Mouse (Mus musculus): ENCODE measurements around the gene Lce3a. TPM values are rescaled to one million over a fixed set of nuclear protein-coding genes. Genes with fewer than 3 reads are reported as not detected.

Gene Lce3a
- polyA plus RNA-seq (2012; ENCODE audit: insufficient read depth, insufficient read length, missing spikeins) = not detected in 2 replicates

DNA sequence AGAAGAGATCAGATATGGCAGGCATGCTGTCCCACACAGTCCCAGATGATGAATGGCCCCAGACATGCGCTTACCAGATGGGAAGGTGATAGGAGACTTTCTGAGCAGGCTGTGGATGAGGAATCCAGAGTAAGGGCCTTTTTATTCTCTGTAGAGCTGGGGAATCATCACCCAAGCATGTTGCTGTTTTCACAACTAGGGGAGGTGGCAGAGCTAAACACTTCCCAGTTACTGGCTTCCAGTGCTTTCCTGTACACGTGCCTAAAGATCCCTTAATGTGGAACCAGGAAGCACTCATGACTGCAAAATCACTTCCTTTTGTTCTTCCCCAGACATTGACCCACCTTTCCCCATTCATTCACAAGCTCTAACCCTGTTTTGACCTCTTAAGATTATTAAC, at the start of gene Lce3a:
TSS of gene Lce3a (minus strand) at position 101 of the 400 bp plus-strand sequence.
- Histone ChIP-seq H3K4me3 (ENCODE audit: insufficient read depth, low read depth, low read length) (no peak within 1 kb of the TSS), H3K4me1 (ENCODE audit: control insufficient read depth, insufficient read depth, insufficient read length, low read length) (no peaks in the 10 kb centered on the region), H3K27ac (replicated peaks; ENCODE audit: low read depth, low read length) (no peak within 1 kb of the TSS)

DNA sequence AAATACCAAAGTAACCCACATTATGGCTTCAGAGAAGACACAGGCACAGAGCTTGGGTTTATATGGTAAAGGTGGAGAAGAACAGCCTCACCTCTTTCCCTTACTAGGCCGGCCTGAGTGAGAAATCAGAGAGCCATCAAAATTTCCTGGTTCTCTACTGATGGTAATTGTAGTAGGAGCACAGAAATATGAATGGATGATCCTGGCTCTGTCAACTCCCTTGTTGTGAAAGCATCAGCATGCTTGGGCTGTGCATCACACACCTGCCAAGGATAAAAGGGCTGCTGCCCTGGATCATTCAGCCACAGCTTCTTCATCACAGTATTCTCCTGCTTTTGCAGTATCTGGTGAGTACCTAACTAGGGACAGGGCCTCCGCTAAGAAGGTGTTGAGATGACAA, 40.7 kb upstream of the Lce3a start, which contains the start of gene Lce3e:
TSS of gene Lce3e (plus strand) at position 301 of the 400 bp plus-strand sequence.
- Histone ChIP-seq H3K4me1 (ENCODE audit: control insufficient read depth, insufficient read depth, insufficient read length, low read length) (no peaks in the 10 kb centered on the region), H3K4me3 (ENCODE audit: insufficient read depth, low read depth, low read length) (no peak within 1 kb of the TSS), H3K27ac (replicated peaks; ENCODE audit: low read depth, low read length) (no peak within 1 kb of the TSS)

DNA sequence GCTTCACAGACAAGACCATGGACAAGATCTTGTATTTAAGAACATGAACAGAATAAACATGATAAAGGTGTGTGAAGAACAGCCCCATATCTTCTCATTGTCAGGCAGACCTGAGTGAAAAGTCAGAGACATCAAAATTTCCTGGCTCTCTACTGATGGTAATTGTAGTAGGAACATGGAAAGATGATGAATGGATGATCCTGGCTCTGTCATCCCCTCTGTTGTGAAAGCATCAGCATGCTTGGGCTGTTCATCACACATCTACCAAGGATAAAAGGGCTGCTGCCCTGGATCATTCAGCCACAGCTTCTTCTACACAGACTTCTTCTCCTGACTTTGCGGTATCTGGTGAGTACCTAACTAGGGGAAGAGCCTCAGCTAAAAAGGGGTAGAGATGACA, 31.1 kb upstream of the Lce3a start, which contains the start of gene Lce3d:
TSS of gene Lce3d (plus strand) at position 301 of the 400 bp plus-strand sequence.
- no peak within 1 kb of the TSS for H3K27ac ChIP-seq (replicated peaks; ENCODE audit: low read depth, low read length)
- H3K4me1 ChIP-seq (ENCODE audit: control insufficient read depth, insufficient read depth, insufficient read length, low read length) = no peaks in the 10 kb centered on the region

DNA sequence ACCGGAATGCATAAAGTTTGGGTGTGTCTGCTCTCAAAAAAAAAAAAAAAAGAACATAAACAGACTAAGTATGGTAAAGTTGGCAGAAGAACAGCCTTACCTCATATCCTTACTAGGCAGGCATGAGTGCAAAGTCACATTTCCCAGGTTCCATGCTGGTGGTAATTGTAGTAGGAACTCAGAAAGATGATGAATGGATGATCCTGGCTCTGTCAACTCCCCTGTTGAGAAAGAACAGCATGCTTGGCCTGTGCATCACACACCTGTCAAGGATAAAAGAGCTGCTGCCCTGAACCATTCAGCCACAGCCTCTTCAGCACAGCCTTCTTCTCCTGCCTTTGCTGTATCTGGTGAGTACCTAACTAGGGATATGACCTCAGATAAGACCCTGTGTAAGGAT, 18.2 kb upstream of the Lce3a start, which contains the start of gene Lce3c:
TSS of gene Lce3c (plus strand) at position 301 of the 400 bp plus-strand sequence.
- H3K27ac ChIP-seq (replicated peaks; ENCODE audit: low read depth, low read length) = no peak within 1 kb of the TSS
- no peak within 1 kb of the TSS for H3K4me3 ChIP-seq (ENCODE audit: insufficient read depth, low read depth, low read length)
- H3K4me1 ChIP-seq (ENCODE audit: control insufficient read depth, insufficient read depth, insufficient read length, low read length) = no peaks in the 10 kb centered on the region

More for the DNA sequence above, 31.1 kb upstream of the Lce3a start, which contains the start of gene Lce3d:
- no peak within 1 kb of the TSS for H3K4me3 ChIP-seq (ENCODE audit: insufficient read depth, low read depth, low read length)

DNA sequence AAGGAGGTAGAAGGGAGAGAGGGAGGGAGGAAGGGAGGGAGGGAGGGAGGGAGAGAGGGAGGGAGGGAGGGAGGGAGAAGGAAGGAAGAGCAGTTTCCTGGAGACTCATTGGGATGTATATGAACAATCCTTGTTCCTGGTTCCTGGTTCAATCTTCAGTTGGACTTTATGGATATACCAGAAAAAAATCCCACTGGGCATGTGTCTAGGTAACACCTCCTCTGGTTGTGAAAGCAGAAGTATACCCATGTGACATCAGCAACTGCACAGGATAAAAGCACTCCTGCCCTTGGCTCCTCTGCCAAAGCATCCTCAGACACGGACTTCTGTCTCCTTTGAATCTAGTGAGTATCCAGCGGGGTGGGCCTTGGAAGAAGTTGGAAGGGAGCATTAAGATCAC, 6.6 kb upstream of the Lce3a start, which contains the start of gene Lce3b:
TSS of gene Lce3b (plus strand) at position 301 of the 400 bp plus-strand sequence.
- Histone ChIP-seq H3K27ac (replicated peaks; ENCODE audit: low read depth, low read length) (no peak within 1 kb of the TSS), H3K4me1 (ENCODE audit: control insufficient read depth, insufficient read depth, insufficient read length, low read length) (no peaks in the 10 kb centered on the region), H3K4me3 (ENCODE audit: insufficient read depth, low read depth, low read length) (no peak within 1 kb of the TSS)

DNA sequence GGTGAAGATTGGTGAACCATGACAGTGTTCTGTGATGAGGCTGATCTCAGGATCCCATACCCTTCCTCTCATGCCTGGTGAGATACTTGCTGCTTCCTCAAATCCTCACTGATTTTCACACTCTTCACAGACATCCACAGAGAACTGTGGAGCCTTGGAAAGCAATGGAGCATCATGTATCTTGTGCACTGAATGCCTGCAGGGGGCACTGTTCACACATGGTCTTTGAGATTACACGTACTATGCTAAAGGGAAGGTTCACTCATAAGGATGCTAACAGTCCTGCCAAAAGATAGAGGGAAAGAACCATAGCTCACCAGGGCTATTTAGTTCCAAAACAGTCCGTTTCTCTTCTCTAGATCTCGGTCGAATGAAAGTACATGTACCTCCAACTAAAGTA, 5.7 kb downstream of the Lce3a start:
- Histone ChIP-seq H3K27ac (replicated peaks; ENCODE audit: low read depth, low read length) (no peak overlapping the region), H3K4me1 (ENCODE audit: control insufficient read depth, insufficient read depth, insufficient read length, low read length) (no peaks in the 10 kb centered on the region)

DNA sequence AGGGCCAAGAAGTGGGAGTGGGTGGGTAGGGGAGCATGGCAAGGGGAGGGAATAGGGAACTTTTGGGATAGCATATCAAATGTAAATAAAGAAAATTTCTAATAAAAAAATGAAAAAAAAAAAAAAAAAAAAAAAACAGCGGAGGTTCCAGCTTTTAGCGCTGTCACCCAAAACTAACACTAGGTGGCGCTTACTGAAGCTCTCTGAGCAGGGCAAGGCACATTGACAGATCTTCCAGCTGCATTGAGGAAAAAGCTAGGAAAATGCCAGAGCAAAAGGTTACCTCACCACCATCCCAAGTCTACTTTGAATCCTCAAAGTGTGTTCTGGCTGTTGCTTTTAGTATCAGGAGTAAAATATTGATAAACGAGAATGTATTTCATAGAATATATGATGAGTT, 18.5 kb downstream of the Lce3a start:
- Histone ChIP-seq H3K27ac (replicated peaks; ENCODE audit: low read depth, low read length) (no peak overlapping the region), H3K4me1 (ENCODE audit: control insufficient read depth, insufficient read depth, insufficient read length, low read length) (no peaks in the 10 kb centered on the region), H3K4me3 (ENCODE audit: insufficient read depth, low read depth, low read length) (no peak overlapping the region)

More for the DNA sequence above, 5.7 kb downstream of the Lce3a start:
- no peak overlapping the region for H3K4me3 ChIP-seq (ENCODE audit: insufficient read depth, low read depth, low read length)

DNA sequence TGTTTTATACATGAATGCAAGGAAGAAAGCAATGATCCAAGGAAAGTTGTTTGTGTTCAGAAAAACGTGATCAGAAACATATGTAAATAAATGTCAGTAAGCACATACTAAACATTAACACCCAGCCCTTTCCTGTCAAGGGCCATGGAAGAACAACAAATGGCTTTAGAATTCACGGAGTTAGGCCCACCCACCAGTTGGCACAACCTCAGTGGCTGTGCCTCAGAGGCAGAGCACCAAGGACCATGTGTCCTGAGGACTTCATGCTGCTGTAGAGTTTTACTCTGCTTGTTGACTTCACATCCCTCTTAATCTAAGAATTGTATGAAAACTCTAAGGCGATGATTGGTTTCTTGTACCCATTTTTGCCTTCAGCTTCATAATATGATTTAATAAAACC, 20.8 kb downstream of the Lce3a start:
- Histone ChIP-seq H3K4me1 (ENCODE audit: control insufficient read depth, insufficient read depth, insufficient read length, low read length) (no peaks in the 10 kb centered on the region), H3K4me3 (ENCODE audit: insufficient read depth, low read depth, low read length) (no peak overlapping the region), H3K27ac (replicated peaks; ENCODE audit: low read depth, low read length) (no peak overlapping the region)

DNA sequence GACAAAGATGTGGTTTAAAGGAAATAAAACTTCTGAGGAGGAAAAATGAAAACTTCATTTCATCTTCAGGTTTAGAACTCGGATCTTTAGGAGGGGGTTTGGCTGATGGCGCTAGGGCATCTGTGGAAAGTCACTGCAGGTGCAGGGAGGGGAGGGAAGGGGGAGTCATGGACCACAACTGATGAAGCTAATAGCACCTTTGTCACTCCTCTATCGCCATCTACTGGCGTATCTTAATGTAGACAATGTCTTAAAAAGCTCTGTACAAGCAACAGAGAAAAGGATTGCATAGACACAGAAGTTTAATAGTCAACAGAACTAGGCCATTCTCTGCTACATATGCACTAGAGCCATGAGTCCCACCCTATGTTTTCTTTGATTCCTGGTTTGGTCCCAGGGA, 22.4 kb downstream of the Lce3a start:
- Histone ChIP-seq H3K27ac (replicated peaks; ENCODE audit: low read depth, low read length) (no peak overlapping the region), H3K4me3 (ENCODE audit: insufficient read depth, low read depth, low read length) (no peak overlapping the region)

DNA sequence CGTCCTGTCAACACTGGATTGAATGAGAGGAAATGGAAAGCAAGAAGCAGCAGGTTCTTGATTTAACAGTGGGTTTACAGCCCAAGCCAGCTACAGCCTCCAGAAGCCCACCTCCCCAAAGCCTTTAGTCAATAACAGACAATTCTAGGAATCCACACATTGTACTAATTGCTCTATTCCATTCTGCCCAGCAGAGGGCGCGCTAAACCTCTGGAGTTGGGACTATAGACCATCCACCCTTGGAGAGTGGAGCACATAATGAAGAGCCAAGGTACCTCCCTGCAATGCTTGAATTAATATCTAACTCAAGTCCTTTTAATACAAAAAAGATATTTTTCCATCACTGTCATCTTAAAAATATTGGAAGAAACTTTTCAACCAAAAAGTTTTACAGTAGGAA, 23.0 kb downstream of the Lce3a start:
- no peaks in the 10 kb centered on the region for H3K4me1 ChIP-seq (ENCODE audit: control insufficient read depth, insufficient read depth, insufficient read length, low read length)
- H3K4me3 ChIP-seq (ENCODE audit: insufficient read depth, low read depth, low read length) = no peak overlapping the region
- no peak overlapping the region for H3K27ac ChIP-seq (replicated peaks; ENCODE audit: low read depth, low read length)

More for the DNA sequence above, 22.4 kb downstream of the Lce3a start:
- no peaks in the 10 kb centered on the region for H3K4me1 ChIP-seq (ENCODE audit: control insufficient read depth, insufficient read depth, insufficient read length, low read length)

DNA sequence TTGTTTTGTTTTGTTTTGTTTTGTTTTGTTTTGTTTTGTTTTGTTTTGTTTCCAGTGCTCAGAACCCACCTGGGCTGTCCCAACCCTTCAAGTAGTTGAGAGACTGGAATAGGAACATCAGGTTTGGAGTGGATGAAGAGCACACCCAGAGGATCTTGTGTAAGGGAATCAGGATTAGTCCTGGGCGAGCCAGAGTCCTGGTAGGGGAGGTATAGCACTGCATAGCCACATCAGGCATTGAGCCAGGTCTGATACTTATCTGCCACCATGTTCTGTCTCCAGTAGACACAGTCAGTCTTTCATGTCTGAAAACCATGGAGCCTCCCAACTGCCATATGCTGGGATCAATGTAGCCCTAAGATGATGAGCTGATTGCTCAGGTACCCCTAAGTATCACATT, 31.5 kb downstream of the Lce3a start:
- Histone ChIP-seq H3K4me1 (ENCODE audit: control insufficient read depth, insufficient read depth, insufficient read length, low read length) (no peaks in the 10 kb centered on the region), H3K27ac (replicated peaks; ENCODE audit: low read depth, low read length) (no peak overlapping the region), H3K4me3 (ENCODE audit: insufficient read depth, low read depth, low read length) (no peak overlapping the region)

DNA sequence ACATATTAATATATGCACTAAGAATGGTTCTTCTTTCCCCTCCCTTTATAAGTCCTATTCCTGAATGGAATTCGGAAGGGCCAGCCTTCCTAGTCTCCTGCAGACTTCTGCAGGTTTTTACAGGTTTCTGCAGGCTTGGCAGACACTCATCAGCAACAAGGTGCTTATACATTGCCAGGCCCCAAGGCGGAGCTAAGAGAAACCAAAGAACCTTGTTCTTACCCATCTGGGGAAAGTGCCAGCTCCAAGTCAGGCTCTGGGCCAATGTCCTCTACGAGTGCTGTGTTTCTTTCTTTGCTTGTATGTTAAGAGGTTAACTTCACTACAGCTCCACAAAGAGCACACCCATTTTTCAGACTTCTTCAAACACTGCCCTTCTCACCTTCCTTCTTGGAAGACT, 32.0 kb downstream of the Lce3a start:
- H3K4me1 ChIP-seq (ENCODE audit: control insufficient read depth, insufficient read depth, insufficient read length, low read length) = no peaks in the 10 kb centered on the region
- no peak overlapping the region for H3K27ac ChIP-seq (replicated peaks; ENCODE audit: low read depth, low read length)
- no peak overlapping the region for H3K4me3 ChIP-seq (ENCODE audit: insufficient read depth, low read depth, low read length)

Other genes with a start within 250 kb of the Lce3a start
- not detected in 2 replicates for gene Lce1c, start 247.0 kb downstream of the Lce3a start, polyA plus RNA-seq (2012; ENCODE audit: insufficient read depth, insufficient read length, missing spikeins)
- gene Lce1d, start 239.0 kb downstream of the Lce3a start, polyA plus RNA-seq (2012; ENCODE audit: insufficient read depth, insufficient read length, missing spikeins) = not detected in 2 replicates
- not detected in 2 replicates for gene Lce1e, start 217.2 kb downstream of the Lce3a start, polyA plus RNA-seq (2012; ENCODE audit: insufficient read depth, insufficient read length, missing spikeins)
- not detected in 2 replicates for gene Lce1f, start 205.9 kb downstream of the Lce3a start, polyA plus RNA-seq (2012; ENCODE audit: insufficient read depth, insufficient read length, missing spikeins)
- not detected in 2 replicates for gene Gm38119, start 187.1 kb downstream of the Lce3a start, polyA plus RNA-seq (2012; ENCODE audit: insufficient read depth, insufficient read length, missing spikeins)
- not detected in 2 replicates for gene Lce1g, start 173.9 kb downstream of the Lce3a start, polyA plus RNA-seq (2012; ENCODE audit: insufficient read depth, insufficient read length, missing spikeins)
- gene Lce1h, start 161.2 kb downstream of the Lce3a start, polyA plus RNA-seq (2012; ENCODE audit: insufficient read depth, insufficient read length, missing spikeins) = not detected in 2 replicates
- not detected in 2 replicates for gene Lce1i, start 147.3 kb downstream of the Lce3a start, polyA plus RNA-seq (2012; ENCODE audit: insufficient read depth, insufficient read length, missing spikeins)
- gene Lce1j, start 135.7 kb downstream of the Lce3a start, polyA plus RNA-seq (2012; ENCODE audit: insufficient read depth, insufficient read length, missing spikeins) = not detected in 2 replicates
- gene Lce1k, start 118.3 kb downstream of the Lce3a start, polyA plus RNA-seq (2012; ENCODE audit: insufficient read depth, insufficient read length, missing spikeins) = not detected in 2 replicates
- not detected in 2 replicates for gene Kprp, start 99.0 kb downstream of the Lce3a start, polyA plus RNA-seq (2012; ENCODE audit: insufficient read depth, insufficient read length, missing spikeins)
- not detected in 2 replicates for gene Lce1l, start 74.9 kb downstream of the Lce3a start, polyA plus RNA-seq (2012; ENCODE audit: insufficient read depth, insufficient read length, missing spikeins)
- gene 2310050C09Rik, start 56.0 kb downstream of the Lce3a start, polyA plus RNA-seq (2012; ENCODE audit: insufficient read depth, insufficient read length, missing spikeins) = not detected in 2 replicates
- not detected in 2 replicates for gene Lce3b, start 6.7 kb upstream of the Lce3a start, polyA plus RNA-seq (2012; ENCODE audit: insufficient read depth, insufficient read length, missing spikeins)
- not detected in 2 replicates for gene Lce3c, start 18.3 kb upstream of the Lce3a start, polyA plus RNA-seq (2012; ENCODE audit: insufficient read depth, insufficient read length, missing spikeins)
- not detected in 2 replicates for gene Lce3d, start 31.2 kb upstream of the Lce3a start, polyA plus RNA-seq (2012; ENCODE audit: insufficient read depth, insufficient read length, missing spikeins)
- not detected in 2 replicates for gene Lce3e, start 40.8 kb upstream of the Lce3a start, polyA plus RNA-seq (2012; ENCODE audit: insufficient read depth, insufficient read length, missing spikeins)
- gene Lce3f, start 66.0 kb upstream of the Lce3a start, polyA plus RNA-seq (2012; ENCODE audit: insufficient read depth, insufficient read length, missing spikeins) = not detected in 2 replicates
- not detected in 2 replicates for gene Crct1, start 89.5 kb upstream of the Lce3a start, polyA plus RNA-seq (2012; ENCODE audit: insufficient read depth, insufficient read length, missing spikeins)
- 3.5 TPM in 1 of 2 replicates, not detected in the other for gene Lce1m, start 92.8 kb upstream of the Lce3a start, polyA plus RNA-seq (2012; ENCODE audit: insufficient read depth, insufficient read length, missing spikeins)
- gene Gm4858, start 142.6 kb upstream of the Lce3a start, polyA plus RNA-seq (2012; ENCODE audit: insufficient read depth, insufficient read length, missing spikeins) = not detected in 2 replicates
- gene Crnn, start 218.6 kb upstream of the Lce3a start, polyA plus RNA-seq (2012; ENCODE audit: insufficient read depth, insufficient read length, missing spikeins) = not detected in 2 replicates

Measured in brown adipose tissue, adult 24 weeks (tissue).